Mouse (Mus musculus) kidney, adult 2 months (tissue): ENCODE measurements around the gene Grin2d.

Experiments used
- CTCF ChIP-seq: fragments of 200-500 bp; conservative IDR thresholded peaks from 2 replicates; pipeline ENCODE4 v1.5.1; 2011; ENCODE audit warnings: low read depth, mild to moderate bottlenecking, control low read depth, low read length, moderate library complexity, mixed read lengths; ENCODE audit not compliant: insufficient read depth, insufficient read length
- POLR2A ChIP-seq: fragments of 200-500 bp; IDR thresholded peaks from one replicate; pipeline ENCODE4 v1.6.1; 2011; ENCODE audit warnings: low read depth, low read length, control low read depth

DNA sequence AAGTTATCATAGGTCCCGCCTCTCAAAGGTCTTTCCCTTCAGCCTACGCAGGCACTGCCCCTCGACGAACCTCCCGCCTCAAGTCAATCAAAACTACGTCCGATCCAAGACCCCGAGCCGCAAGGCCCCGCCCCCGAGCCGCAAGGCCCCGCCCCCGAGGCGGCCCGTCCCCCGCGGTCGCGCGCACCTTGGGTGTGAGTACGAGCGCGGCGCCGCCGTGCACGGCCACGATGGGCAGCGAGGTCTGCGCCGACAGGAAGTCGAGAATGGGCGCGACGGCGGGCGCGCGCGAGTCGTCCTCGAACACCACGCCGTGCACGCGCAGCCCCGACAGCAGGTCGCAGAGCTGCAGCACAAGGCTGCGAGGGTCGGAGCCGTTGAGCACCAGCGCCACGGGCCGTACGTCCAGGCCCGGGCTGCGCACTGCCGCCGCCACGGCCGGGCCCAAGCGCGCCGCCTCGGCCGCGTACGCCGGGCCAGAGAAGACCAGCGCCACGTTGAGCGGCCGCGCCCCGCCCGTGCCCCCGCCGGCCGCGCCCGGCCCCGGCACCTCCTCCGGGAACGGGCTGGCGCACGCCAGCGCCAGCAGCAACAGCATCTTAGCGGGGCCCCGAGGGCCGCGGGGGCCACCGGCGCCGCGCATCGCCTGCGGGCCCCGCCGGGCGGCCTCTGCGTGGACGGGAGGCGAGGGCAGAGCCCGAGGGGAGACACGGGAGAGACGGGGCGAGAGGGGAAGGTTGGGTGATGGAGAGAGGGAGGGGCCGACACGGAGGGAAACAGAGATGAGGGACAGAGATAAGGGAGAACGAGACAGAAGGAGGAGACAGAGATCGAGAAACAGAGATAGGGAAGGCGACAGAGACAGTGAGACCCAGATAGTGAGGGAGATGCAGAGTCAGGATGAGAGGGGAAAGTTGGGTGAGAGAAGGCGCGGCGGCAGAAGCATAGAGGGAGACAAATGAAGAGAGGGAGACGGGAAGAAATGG lies 12.0 kb downstream of the Grin2d start:
- TF ChIP-seq POLR2A (no peak), CTCF (no peak)
